Mouse (Mus musculus): ENCODE measurements around the gene Wdr27.
"Not testable (repeated sequence)": the region's sequence is repeated elsewhere in the genome, so short reads cannot be mapped to it uniquely, and the experiment has no call there.

The Wdr27 gene

GRCm38 (mm10) chr17:14931469-14931868, 11.5 kb downstream of the Wdr27 start:
- DNase-seq (ENCODE audit: low read depth, low spot score) = no peak

- no peak for DNase-seq (ENCODE audit: low read depth, low spot score)
These were observed 12.3 kb downstream of the Wdr27 start for GRCm38 (mm10) chr17:14930697-14931096.

GRCm38 (mm10) chr17:14928631-14929030, 14.3 kb downstream of the Wdr27 start:
- no peak for DNase-seq (ENCODE audit: low read depth, low spot score)

GRCm38 (mm10) chr17:14927644-14928218, 15.2 kb downstream of the Wdr27 start:
- DNase-seq (ENCODE audit: low read depth, low spot score) = no peak

- no peak for DNase-seq (ENCODE audit: low read depth, low spot score)
These were observed 21.4 kb downstream of the Wdr27 start for GRCm38 (mm10) chr17:14921582-14921981.

GRCm38 (mm10) chr17:14917866-14918265, 25.1 kb downstream of the Wdr27 start:
- DNase-seq (ENCODE audit: low read depth, low spot score) = no peak

- no peak for DNase-seq (ENCODE audit: low read depth, low spot score)
These were observed 28.6 kb downstream of the Wdr27 start for GRCm38 (mm10) chr17:14914401-14914800.

GRCm38 (mm10) chr17:14912981-14913380, 30.0 kb downstream of the Wdr27 start:
- DNase-seq (ENCODE audit: low read depth, low spot score) = no peak

- no peak for DNase-seq (ENCODE audit: low read depth, low spot score)
These were observed 30.5 kb downstream of the Wdr27 start for GRCm38 (mm10) chr17:14912420-14912819.

GRCm38 (mm10) chr17:14910771-14911170, 32.2 kb downstream of the Wdr27 start:
- DNase-seq (ENCODE audit: low read depth, low spot score) = no peak

- no peak for DNase-seq (ENCODE audit: low read depth, low spot score)
These were observed 33.6 kb downstream of the Wdr27 start for GRCm38 (mm10) chr17:14909331-14909730.

GRCm38 (mm10) chr17:14907136-14907535, 35.8 kb downstream of the Wdr27 start:
- no peak for DNase-seq (ENCODE audit: low read depth, low spot score)

GRCm38 (mm10) chr17:14906611-14907010, 36.3 kb downstream of the Wdr27 start:
- DNase-seq (ENCODE audit: low read depth, low spot score) = no peak

- peak; percentile 87 for DNase-seq (ENCODE audit: low read depth, low spot score)
These were observed 38.2 kb downstream of the Wdr27 start for GRCm38 (mm10) chr17:14904637-14905265.

- no peak for DNase-seq (ENCODE audit: low read depth, low spot score)
These were observed 38.8 kb downstream of the Wdr27 start for GRCm38 (mm10) chr17:14904206-14904605.

- DNase-seq (ENCODE audit: low read depth, low spot score) = no peak
These were observed 39.7 kb downstream of the Wdr27 start for GRCm38 (mm10) chr17:14903212-14903611.

- DNase-seq (ENCODE audit: low read depth, low spot score) = no peak
These were observed 44.0 kb downstream of the Wdr27 start for GRCm38 (mm10) chr17:14898972-14899371.

- DNase-seq (ENCODE audit: low read depth, low spot score) = not testable (repeated sequence)
These were observed 47.9 kb downstream of the Wdr27 start for GRCm38 (mm10) chr17:14895058-14895457.

GRCm38 (mm10) chr17:14886933-14887332, 56.0 kb downstream of the Wdr27 start:
- no peak for DNase-seq (ENCODE audit: low read depth, low spot score)

GRCm38 (mm10) chr17:14874656-14875204, 68.2 kb downstream of the Wdr27 start:
- no peak for DNase-seq (ENCODE audit: low read depth, low spot score)

GRCm38 (mm10) chr17:14860220-14860619, 82.7 kb downstream of the Wdr27 start:
- DNase-seq (ENCODE audit: low read depth, low spot score) = no peak

- no peak for DNase-seq (ENCODE audit: low read depth, low spot score)
These were observed 95.2 kb downstream of the Wdr27 start for GRCm38 (mm10) chr17:14847709-14848108.

- DNase-seq (ENCODE audit: low read depth, low spot score) = no peak
These were observed 96.1 kb downstream of the Wdr27 start for GRCm38 (mm10) chr17:14846880-14847279.
